Mouse (Mus musculus): ENCODE measurements around the gene Immp2l. TPM values are rescaled to one million over a fixed set of nuclear protein-coding genes. Genes with fewer than 3 reads are reported as not detected.

The Immp2l gene
- polyA plus RNA-seq, 2 experiments: 4.3 to 11.2 TPM

DNA sequence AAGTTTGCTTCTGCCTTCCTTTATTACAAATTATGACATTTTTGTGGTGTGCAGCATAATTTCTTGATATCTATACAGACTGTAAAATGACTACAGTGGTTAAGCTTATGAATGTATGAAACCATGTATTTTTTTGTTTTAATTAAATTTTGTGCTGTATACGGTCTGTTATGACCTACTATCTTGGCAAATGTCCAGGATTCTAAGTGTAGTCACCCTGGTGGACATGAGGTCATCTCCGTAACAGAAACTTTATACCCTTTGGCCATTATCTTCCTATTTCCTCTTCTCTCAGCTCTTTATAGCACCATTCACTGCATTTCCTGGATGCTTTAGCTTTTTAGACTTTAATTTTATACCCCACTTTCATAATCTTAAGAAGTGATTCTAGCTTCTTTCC, 325.5 kb downstream of the Immp2l start:
- TF ChIP-seq EP300 (IDR thresholded peaks at IDR 0.05; ENCODE audit: low read depth) (no peak), CTCF (IDR thresholded peaks at IDR 0.05; ENCODE audit: low read depth) (no peak)
- Histone ChIP-seq H3K4me2 (ENCODE audit: low read depth) (no peak overlapping the region), H3K27me3 (ENCODE audit: control insufficient read depth, insufficient read depth, low read length) (no peaks in the 10 kb centered on the region), H3K9ac (replicated peaks) (no peak overlapping the region), H3K27ac (no peak overlapping the region), H3K4me3 (ENCODE audit: insufficient read depth in 1 of 2, low read depth in 2 of 2, low read length in 2 of 2) (no peak overlapping the region), H3K36me3 (replicated peaks; ENCODE audit: control insufficient read depth, insufficient read depth, low read depth) (no peaks in the 10 kb centered on the region), H3K4me1 (replicated peaks; ENCODE audit: control insufficient read depth in 2 of 2, insufficient read depth in 2 of 2, low read length in 1 of 2) (no peaks in the 10 kb centered on the region), H3K9me3 (ENCODE audit: control insufficient read depth, low read length) (no peaks in the 10 kb centered on the region)
- no peak for ATAC-seq (ENCODE audit: insufficient read depth)
- no peak for DNase-seq (ENCODE audit: low read depth in 3 of 3, low spot score in 3 of 3)
- 56% methylated on average over 2 of the region's 2 CpGs for WGBS (ENCODE audit: insufficient replicate concordance)

DNA sequence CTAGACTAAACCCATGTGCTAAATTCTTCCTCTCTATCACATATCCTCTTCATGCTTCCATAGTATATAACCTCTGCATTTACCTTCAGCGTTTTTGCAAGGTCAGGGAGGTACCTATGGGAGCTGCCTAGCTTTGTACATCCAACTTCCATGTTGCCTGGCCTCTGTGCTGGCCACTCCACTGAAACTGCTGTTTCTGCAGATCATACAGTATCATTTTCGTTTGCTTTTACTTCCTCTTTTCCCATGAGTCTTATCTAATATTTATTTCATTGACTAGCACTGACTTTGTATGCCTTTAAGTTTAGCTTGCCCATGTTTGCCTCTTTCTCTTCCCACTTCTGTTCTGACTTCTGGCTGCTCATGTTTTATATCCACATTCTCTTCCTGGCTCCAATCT, 325.9 kb downstream of the Immp2l start:
- no peak overlapping the region for H3K9ac ChIP-seq (replicated peaks)
- no peak for TF ChIP-seq CTCF (IDR thresholded peaks at IDR 0.05; ENCODE audit: low read depth)
- TF ChIP-seq EP300 (IDR thresholded peaks at IDR 0.05; ENCODE audit: low read depth): no peak
- no peak for DNase-seq (ENCODE audit: low read depth in 3 of 3, low spot score in 3 of 3)
- H3K36me3 ChIP-seq (replicated peaks; ENCODE audit: control insufficient read depth, insufficient read depth, low read depth): no peaks in the 10 kb centered on the region
- ATAC-seq (ENCODE audit: insufficient read depth): no peak
- H3K27ac ChIP-seq: no peak overlapping the region
- H3K9me3 ChIP-seq (ENCODE audit: control insufficient read depth, low read length): no peaks in the 10 kb centered on the region
- 20% methylated on average over 2 of the region's 2 CpGs for WGBS (ENCODE audit: insufficient replicate concordance)
- no peaks in the 10 kb centered on the region for H3K4me1 ChIP-seq (replicated peaks; ENCODE audit: control insufficient read depth in 2 of 2, insufficient read depth in 2 of 2, low read length in 1 of 2)
- H3K4me3 ChIP-seq (ENCODE audit: insufficient read depth in 1 of 2, low read depth in 2 of 2, low read length in 2 of 2): no peak overlapping the region
- no peaks in the 10 kb centered on the region for H3K27me3 ChIP-seq (ENCODE audit: control insufficient read depth, insufficient read depth, low read length)
- H3K4me2 ChIP-seq (ENCODE audit: low read depth): no peak overlapping the region

DNA sequence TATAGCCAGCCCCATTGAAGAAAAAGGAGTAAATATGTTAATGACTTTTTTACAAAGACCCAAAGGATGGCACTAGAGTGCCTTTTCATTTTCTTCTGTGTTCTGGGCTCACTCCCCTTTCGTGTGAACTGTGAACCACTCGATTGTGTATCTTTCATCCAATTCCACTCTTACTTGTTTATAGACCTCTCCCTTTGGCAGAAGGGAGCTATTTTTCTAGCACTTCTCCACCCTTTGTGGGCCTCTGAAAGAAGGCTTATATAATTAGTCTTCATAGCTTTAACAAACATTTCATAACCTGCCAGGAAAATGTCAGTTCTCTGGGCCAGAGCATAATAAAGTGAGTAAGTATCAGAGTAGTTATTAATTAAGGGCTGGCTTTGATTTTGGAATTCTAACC, 327.4 kb downstream of the Immp2l start:
- H3K4me2 ChIP-seq (ENCODE audit: low read depth): no peak overlapping the region
- H3K4me3 ChIP-seq (ENCODE audit: insufficient read depth in 1 of 2, low read depth in 2 of 2, low read length in 2 of 2): no peak overlapping the region
- H3K4me1 ChIP-seq (replicated peaks; ENCODE audit: control insufficient read depth in 2 of 2, insufficient read depth in 2 of 2, low read length in 1 of 2): no peaks in the 10 kb centered on the region
- H3K9me3 ChIP-seq (ENCODE audit: control insufficient read depth, low read length): no peaks in the 10 kb centered on the region
- H3K27ac ChIP-seq: no peak overlapping the region
- ATAC-seq (ENCODE audit: insufficient read depth) (no peak), DNase-seq (ENCODE audit: low read depth in 3 of 3, low spot score in 3 of 3) (no peak)
- no peaks in the 10 kb centered on the region for H3K27me3 ChIP-seq (ENCODE audit: control insufficient read depth, insufficient read depth, low read length)
- H3K9ac ChIP-seq (replicated peaks): no peak overlapping the region
- TF ChIP-seq CTCF (IDR thresholded peaks at IDR 0.05; ENCODE audit: low read depth) (no peak), EP300 (IDR thresholded peaks at IDR 0.05; ENCODE audit: low read depth) (no peak)
- no peaks in the 10 kb centered on the region for H3K36me3 ChIP-seq (replicated peaks; ENCODE audit: control insufficient read depth, insufficient read depth, low read depth)
- 66% methylated on average over 2 of the region's 2 CpGs for whole genome bisulfite sequencing (ENCODE audit: insufficient replicate concordance)

DNA sequence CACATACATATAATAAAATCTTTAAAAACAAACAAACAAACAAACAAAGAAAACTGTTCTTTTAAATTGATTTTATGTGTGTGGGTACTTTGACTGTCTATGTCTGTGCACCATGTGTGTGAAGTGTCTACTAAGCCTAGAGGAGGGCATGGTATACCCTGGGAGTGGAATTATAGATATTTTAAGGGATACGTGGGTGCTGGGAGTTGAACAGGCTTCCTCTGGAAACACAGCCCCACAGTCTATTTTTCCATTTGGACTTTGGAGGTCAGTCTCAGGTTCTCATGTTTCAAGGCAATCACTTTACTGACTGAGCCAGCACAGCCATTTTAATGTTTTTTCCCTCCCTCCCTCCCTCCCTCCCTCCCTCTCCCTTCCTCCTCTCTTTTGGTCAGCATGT, 331.0 kb downstream of the Immp2l start:
- H3K4me3 ChIP-seq (ENCODE audit: insufficient read depth in 1 of 2, low read depth in 2 of 2, low read length in 2 of 2): no peak overlapping the region
- H3K9ac ChIP-seq (replicated peaks): no peak overlapping the region
- H3K27me3 ChIP-seq (ENCODE audit: control insufficient read depth, insufficient read depth, low read length): no peaks in the 10 kb centered on the region
- no peak for ATAC-seq (ENCODE audit: insufficient read depth)
- WGBS (ENCODE audit: insufficient replicate concordance): 64% methylated on average over 1 of the region's 1 CpGs
- no peak overlapping the region for H3K4me2 ChIP-seq (ENCODE audit: low read depth)
- no peak overlapping the region for H3K27ac ChIP-seq
- H3K9me3 ChIP-seq (ENCODE audit: control insufficient read depth, low read length): no peaks in the 10 kb centered on the region
- H3K4me1 ChIP-seq (replicated peaks; ENCODE audit: control insufficient read depth in 2 of 2, insufficient read depth in 2 of 2, low read length in 1 of 2): no peaks in the 10 kb centered on the region
- no peaks in the 10 kb centered on the region for H3K36me3 ChIP-seq (replicated peaks; ENCODE audit: control insufficient read depth, insufficient read depth, low read depth)
- no peak for TF ChIP-seq EP300 (IDR thresholded peaks at IDR 0.05; ENCODE audit: low read depth)
- no peak for TF ChIP-seq CTCF (IDR thresholded peaks at IDR 0.05; ENCODE audit: low read depth)
- no peak for DNase-seq (ENCODE audit: low read depth in 3 of 3, low spot score in 3 of 3)

DNA sequence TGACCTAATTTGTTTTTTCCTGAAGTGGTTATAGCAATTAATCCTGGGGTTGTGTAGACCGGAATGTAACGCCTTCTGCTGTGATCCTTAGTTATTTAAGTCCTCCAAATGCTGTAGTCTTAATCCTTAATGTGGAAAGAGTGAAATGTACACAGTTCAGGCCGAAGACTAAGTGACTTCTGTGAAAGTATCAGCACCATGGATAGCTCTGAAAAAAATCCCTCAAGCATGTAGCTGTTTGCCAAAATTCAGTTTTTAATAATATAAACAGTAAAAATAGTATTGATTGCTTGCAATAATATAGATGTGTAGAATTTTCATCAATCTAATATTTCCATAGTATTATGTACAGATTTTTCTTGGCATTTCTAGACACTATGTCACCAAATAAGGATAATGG, 332.1 kb downstream of the Immp2l start:
- no peak overlapping the region for H3K4me3 ChIP-seq (ENCODE audit: insufficient read depth in 1 of 2, low read depth in 2 of 2, low read length in 2 of 2)
- no peak overlapping the region for H3K27ac ChIP-seq
- H3K9me3 ChIP-seq (ENCODE audit: control insufficient read depth, low read length): no peaks in the 10 kb centered on the region
- H3K4me1 ChIP-seq (replicated peaks; ENCODE audit: control insufficient read depth in 2 of 2, insufficient read depth in 2 of 2, low read length in 1 of 2): no peaks in the 10 kb centered on the region
- H3K4me2 ChIP-seq (ENCODE audit: low read depth): no peak overlapping the region
- 61% methylated on average over 3 of the region's 3 CpGs for WGBS (ENCODE audit: insufficient replicate concordance)
- no peaks in the 10 kb centered on the region for H3K36me3 ChIP-seq (replicated peaks; ENCODE audit: control insufficient read depth, insufficient read depth, low read depth)
- no peak for TF ChIP-seq EP300 (IDR thresholded peaks at IDR 0.05; ENCODE audit: low read depth)
- TF ChIP-seq CTCF (IDR thresholded peaks at IDR 0.05; ENCODE audit: low read depth): no peak
- H3K27me3 ChIP-seq (ENCODE audit: control insufficient read depth, insufficient read depth, low read length): no peaks in the 10 kb centered on the region
- DNase-seq (ENCODE audit: low read depth in 3 of 3, low spot score in 3 of 3) (no peak), ATAC-seq (ENCODE audit: insufficient read depth) (no peak)
- H3K9ac ChIP-seq (replicated peaks): no peak overlapping the region

Data from liver, embryonic 14.5 days (tissue).